Mouse (Mus musculus): Measurements from ENCODE around the gene Crhr1.

GRCm38 (mm10) chr11:104133442-104133983, 858 bp downstream of the Crhr1 start:
- TF ChIP-seq CTCF (IDR thresholded peaks at IDR 0.05; ENCODE audit: borderline replicate concordance, control insufficient read depth, extremely low read depth, insufficient read depth, low read length, poor library complexity) (no peak), POLR2A (IDR thresholded peaks at IDR 0.05; ENCODE audit: control insufficient read depth, extremely low read depth, insufficient read depth, low read length, poor library complexity) (no peak)
